Mouse (Mus musculus): ENCODE measurements around the gene Anxa6. TPM values are rescaled to one million over a fixed set of nuclear protein-coding genes. Genes with fewer than 3 reads are reported as not detected.
A peak's percentile ranks its signal among the peaks of the same experiment; 100 is the strongest.

Anxa6 gene
- polyA plus RNA-seq, 1 experiment from 2014 or later = 82.3 TPM

DNA sequence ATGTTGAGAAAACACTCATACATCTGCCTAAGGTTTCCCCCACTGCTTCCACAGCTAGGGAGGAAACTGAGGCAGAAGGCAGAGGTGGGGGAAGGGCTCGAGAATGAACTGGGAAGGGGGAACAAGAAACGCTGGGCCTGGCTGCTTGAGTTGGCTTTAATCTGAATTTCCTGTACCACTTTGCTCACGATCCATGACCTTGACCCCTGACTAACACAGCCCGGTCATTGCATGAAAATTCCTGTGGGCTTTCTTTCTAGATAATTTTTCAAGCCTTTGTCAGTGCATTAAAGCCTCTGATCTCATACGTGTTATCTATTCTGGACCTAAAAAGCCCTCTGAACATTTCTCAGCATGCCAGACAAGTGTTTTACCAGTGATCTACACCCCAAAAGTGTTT lies 29.6 kb upstream of the Anxa6 start:
- H3K4me2 ChIP-seq (replicated peaks) = no peak overlapping the region
- no peaks in the 10 kb centered on the region for H3K9me3 ChIP-seq
- no peak overlapping the region for H3K4me3 ChIP-seq
- no peak overlapping the region for H3K9ac ChIP-seq (replicated peaks)
- H3K36me3 ChIP-seq = no peaks in the 10 kb centered on the region
- 67% methylated on average over 5 of the region's 5 CpGs for WGBS
- no peaks in the 10 kb centered on the region for H3K27me3 ChIP-seq
- no peak overlapping the region for H3K27ac ChIP-seq (replicated peaks)
- no peaks in the 10 kb centered on the region for H3K4me1 ChIP-seq
- ATAC-seq (ENCODE audit: low FRiP score, low read depth) = no peak

DNA sequence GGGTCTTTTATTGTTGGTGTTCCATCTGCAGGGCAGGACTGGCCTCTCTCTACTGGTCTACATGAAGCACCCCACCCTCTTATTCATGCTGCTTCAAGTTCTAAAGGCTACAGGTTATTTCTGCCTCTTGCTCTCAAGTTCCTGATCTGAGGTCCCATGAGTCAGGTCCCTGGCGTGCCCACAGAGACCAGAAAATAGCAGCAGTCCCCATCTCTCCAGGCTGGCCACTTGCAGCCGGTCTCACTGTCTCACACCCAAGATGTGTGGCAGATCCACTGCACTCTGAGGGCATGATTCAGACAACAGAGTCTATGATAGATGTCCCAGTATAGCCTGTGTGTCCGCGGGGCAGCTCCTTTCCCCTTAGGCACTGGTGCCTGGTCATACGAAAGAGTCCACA lies 27.6 kb upstream of the Anxa6 start:
- H3K9me3 ChIP-seq = no peaks in the 10 kb centered on the region
- H3K27ac ChIP-seq (replicated peaks) = no peak overlapping the region
- H3K9ac ChIP-seq (replicated peaks) = no peak overlapping the region
- no peak overlapping the region for H3K4me3 ChIP-seq
- H3K4me2 ChIP-seq (replicated peaks) = no peak overlapping the region
- H3K36me3 ChIP-seq = no peaks in the 10 kb centered on the region
- ATAC-seq (ENCODE audit: low FRiP score, low read depth) = no peak
- WGBS = 93% methylated on average over 5 of the region's 5 CpGs
- H3K27me3 ChIP-seq = no peaks in the 10 kb centered on the region
- H3K4me1 ChIP-seq = no peaks in the 10 kb centered on the region

DNA sequence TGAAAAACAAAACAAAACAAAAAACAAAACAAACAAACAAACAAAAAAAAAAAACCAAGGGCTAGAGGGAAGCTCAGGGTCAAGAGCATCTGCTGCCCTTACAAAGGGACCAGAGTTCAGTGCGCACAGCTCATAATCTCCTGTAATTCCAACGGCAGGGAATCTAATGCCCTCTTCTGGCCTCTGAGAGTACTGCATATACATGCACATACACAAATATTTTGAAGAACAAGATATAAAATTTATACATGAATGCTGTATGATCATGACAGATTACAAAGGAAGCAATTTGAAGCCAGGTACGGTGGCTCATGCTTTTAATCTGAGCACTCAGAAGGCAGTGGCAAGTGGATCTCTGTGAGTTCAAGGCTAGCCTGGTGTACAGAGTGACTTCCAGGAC lies 24.3 kb upstream of the Anxa6 start:
- Histone ChIP-seq H3K4me3 (no peak overlapping the region), H3K36me3 (no peaks in the 10 kb centered on the region), H3K4me2 (replicated peaks) (no peak overlapping the region), H3K9me3 (no peaks in the 10 kb centered on the region), H3K4me1 (no peaks in the 10 kb centered on the region), H3K27ac (replicated peaks) (no peak overlapping the region), H3K9ac (replicated peaks) (no peak overlapping the region), H3K27me3 (no peaks in the 10 kb centered on the region; the same call in 1 of the 2 replicates)
- no peak for ATAC-seq (ENCODE audit: low FRiP score, low read depth)
- WGBS = 85% methylated on average over 3 of the region's 3 CpGs

DNA sequence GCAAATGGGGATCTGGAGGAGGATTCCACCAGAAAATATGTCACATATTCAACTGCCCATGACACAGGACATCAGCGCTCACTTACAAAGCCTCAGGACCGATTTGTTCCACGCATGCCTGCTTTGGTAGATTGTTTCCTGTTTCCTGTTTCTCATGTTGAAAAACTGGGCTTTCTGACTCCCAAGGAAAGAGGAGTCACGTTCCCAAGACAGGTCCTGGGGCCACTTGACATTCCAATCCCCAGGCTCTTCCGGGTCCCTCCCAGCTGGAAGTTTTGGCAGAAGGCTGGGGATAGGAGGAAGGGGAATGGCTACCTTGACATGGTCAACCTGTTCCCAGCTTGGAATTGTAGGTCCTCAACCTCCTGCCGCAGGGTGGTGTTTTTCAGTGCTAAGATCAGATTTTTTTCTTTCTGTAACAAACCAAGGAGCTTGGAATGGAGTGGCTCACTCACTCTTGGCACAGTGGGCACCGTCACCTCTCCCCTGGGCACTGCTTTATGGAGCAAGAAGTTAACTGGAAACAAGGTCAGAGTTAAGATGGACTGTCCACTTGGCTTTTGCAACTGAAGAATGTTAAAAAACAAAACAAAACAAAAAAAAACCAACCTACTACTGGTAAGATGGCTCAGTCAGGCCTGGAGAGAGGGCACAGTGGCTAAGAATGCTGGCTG lies 17.7 kb upstream of the Anxa6 start:
- H3K4me3 ChIP-seq = no peak overlapping the region
- no peak overlapping the region for H3K4me2 ChIP-seq (replicated peaks)
- ATAC-seq (ENCODE audit: low FRiP score, low read depth) = no peak
- no peaks in the 10 kb centered on the region; the same call in 1 of the 2 replicates for H3K27me3 ChIP-seq
- no peak overlapping the region for H3K27ac ChIP-seq (replicated peaks)
- WGBS = 83% methylated on average over 7 of the region's 7 CpGs
- no peak overlapping the region for H3K9ac ChIP-seq (replicated peaks)
- H3K4me1 ChIP-seq = no peaks in the 10 kb centered on the region
- H3K36me3 ChIP-seq = no peaks in the 10 kb centered on the region
- no peaks in the 10 kb centered on the region for H3K9me3 ChIP-seq

DNA sequence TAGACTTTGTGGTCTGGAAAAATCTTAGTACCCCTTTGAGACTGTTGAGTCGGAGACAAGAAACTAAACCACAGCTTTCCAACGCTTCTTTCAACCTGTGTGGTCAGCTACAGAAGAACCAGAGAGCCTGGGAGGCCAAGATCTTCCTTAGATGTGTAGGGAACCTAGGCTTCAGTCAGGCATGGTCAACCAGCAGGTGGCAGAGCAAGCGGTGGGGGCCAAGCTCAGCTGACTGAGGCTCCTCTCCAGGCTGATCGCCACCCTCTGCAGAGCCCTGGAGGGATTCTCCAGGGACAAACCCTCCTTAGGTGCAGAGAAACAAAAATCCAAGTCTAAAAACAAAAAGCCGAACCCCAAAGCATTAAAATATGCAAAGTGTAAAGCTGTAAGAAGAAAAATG lies 13.4 kb upstream of the Anxa6 start:
- H3K9me3 ChIP-seq = no peaks in the 10 kb centered on the region
- 56% methylated on average over 5 of the region's 5 CpGs for WGBS
- H3K9ac ChIP-seq (replicated peaks) = no peak overlapping the region

DNA sequence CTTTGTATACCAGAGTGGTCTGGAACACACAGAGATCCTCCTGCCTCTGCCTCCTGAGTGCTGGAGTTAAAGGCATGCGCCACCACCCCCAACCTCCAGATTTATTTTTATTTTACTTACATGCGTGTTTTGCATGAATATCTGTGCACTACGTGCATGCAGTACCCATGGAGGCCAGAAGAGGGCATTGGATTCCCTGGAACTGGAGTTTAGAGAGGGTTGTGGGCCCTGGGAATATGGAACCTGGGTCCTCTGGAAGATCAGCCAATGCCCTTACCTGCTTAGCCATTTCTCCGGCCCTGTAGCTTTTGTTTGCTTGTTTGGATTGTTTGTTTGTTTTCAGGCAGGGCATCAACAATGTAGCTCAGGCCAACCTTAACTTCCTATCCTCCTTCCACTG lies 8.1 kb upstream of the Anxa6 start:
- no peak overlapping the region for H3K4me2 ChIP-seq (replicated peaks)
- no peaks in the 10 kb centered on the region for H3K4me1 ChIP-seq
- no peak overlapping the region for H3K27ac ChIP-seq (replicated peaks)
- no peak overlapping the region for H3K9ac ChIP-seq (replicated peaks)
- H3K9me3 ChIP-seq = no peaks in the 10 kb centered on the region; the same call in 1 of the 2 replicates
- no peak for ATAC-seq (ENCODE audit: low FRiP score, low read depth)
- H3K4me3 ChIP-seq = no peak overlapping the region
- H3K27me3 ChIP-seq = no peaks in the 10 kb centered on the region
- no peaks in the 10 kb centered on the region for H3K36me3 ChIP-seq
- 82% methylated on average over 4 of the region's 4 CpGs for WGBS

More for the DNA sequence above, 13.4 kb upstream of the Anxa6 start:
- H3K4me3 ChIP-seq = no peak overlapping the region
- H3K4me2 ChIP-seq (replicated peaks) = no peak overlapping the region
- no peaks in the 10 kb centered on the region for H3K36me3 ChIP-seq
- no peaks in the 10 kb centered on the region for H3K4me1 ChIP-seq
- no peaks in the 10 kb centered on the region for H3K27me3 ChIP-seq
- no peak overlapping the region for H3K27ac ChIP-seq (replicated peaks)
- no peak for ATAC-seq (ENCODE audit: low FRiP score, low read depth)

DNA sequence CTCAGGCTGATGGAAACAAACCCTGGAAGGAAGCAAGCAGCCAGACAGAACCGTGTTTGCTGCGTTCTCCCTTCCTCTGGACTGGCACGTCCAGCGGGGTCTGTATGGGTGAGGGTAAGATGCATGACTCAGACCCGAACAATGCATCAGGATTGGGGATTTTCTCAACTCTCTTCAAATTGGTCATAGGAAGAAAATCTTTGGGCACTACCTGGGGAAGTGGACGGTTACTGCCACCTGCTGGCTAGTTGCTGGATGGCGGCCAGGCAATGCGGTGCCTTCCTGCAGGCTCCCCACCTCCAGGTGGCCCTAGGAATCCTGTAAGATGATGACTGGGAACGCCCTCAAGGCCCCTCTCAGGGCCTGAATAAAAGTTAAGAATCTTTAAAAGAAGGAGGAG lies 6.3 kb upstream of the Anxa6 start:
- no peak for ATAC-seq (ENCODE audit: low FRiP score, low read depth)
- WGBS = 10% methylated on average over 9 of the region's 9 CpGs

DNA sequence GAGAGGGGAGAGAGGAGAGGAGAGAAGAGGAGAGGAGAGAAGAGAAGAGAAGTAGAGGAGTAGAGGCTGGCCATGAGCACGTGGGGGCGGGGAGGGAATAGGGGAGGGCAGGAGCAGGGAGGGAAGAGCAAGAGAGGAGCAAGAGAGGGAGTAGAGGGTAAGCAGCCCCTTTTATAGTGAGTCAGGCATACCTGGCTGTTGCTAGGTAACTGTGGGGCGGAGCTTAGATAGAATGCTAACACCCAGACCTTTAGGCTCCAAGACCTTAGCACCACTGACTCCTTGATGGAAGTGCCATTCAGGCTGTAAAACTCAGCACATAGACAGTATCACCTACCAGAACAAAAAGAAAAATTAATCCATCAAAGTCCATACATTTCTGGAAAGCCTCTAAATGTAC lies 3.4 kb upstream of the Anxa6 start:
- no peak for ATAC-seq (ENCODE audit: low FRiP score, low read depth)
- H3K9me3 ChIP-seq = no peaks in the 10 kb centered on the region; the same call in 1 of the 2 replicates
- no peak overlapping the region for H3K4me2 ChIP-seq (replicated peaks)
- H3K9ac ChIP-seq (replicated peaks) = no peak overlapping the region
- no peak overlapping the region for H3K27ac ChIP-seq (replicated peaks)
- 36% methylated on average over 3 of the region's 3 CpGs for WGBS
- no peaks in the 10 kb centered on the region for H3K36me3 ChIP-seq
- no peak overlapping the region for H3K4me3 ChIP-seq
- H3K4me1 ChIP-seq = peaks cover 19% of the 10 kb centered on the region
- peaks cover 36% of the 10 kb centered on the region for H3K27me3 ChIP-seq

More for the DNA sequence above, 6.3 kb upstream of the Anxa6 start:
- Histone ChIP-seq H3K27me3 (peaks cover 6% of the 10 kb centered on the region), H3K9me3 (no peaks in the 10 kb centered on the region; the same call in 1 of the 2 replicates), H3K4me1 (no peaks in the 10 kb centered on the region), H3K4me3 (no peak overlapping the region), H3K27ac (replicated peaks) (no peak overlapping the region), H3K4me2 (replicated peaks) (no peak overlapping the region), H3K36me3 (no peaks in the 10 kb centered on the region), H3K9ac (replicated peaks) (no peak overlapping the region)

DNA sequence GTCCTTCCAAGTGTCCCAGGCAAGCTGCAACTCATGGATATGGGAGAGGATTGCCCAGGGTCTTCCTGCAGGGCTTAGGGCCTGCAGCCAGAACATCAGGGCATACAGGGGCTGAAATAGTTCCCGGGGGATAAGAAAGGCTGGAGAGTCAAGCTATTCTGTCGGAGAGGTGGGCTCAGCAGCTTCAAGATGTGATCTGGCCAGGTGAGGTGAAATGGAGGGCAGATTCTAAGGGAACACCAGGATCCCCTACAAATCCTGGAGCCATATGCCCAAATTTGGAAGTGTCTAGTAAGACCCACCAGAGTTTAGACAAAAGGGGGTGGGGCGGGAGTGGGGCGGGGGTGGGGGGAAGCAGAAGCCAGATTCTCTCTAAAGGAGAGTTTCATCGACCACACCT lies 959 bp downstream of the Anxa6 start:
- H3K9me3 ChIP-seq = no peaks in the 10 kb centered on the region
- H3K4me1 ChIP-seq = peaks cover 24% of the 10 kb centered on the region
- peak overlapping the region; percentile 51; the same call in 1 of the 2 replicates for H3K4me3 ChIP-seq
- no peak overlapping the region for H3K27ac ChIP-seq (replicated peaks)
- ATAC-seq (ENCODE audit: low FRiP score, low read depth) = no peak
- H3K4me2 ChIP-seq (replicated peaks) = peak overlapping the region; percentile 91
- H3K9ac ChIP-seq (replicated peaks) = peak overlapping the region; percentile 15; the same call in 1 of the 2 replicates
- WGBS = 38% methylated on average over 5 of the region's 5 CpGs
- no peaks in the 10 kb centered on the region for H3K36me3 ChIP-seq
- H3K27me3 ChIP-seq = peaks cover 40% of the 10 kb centered on the region

DNA sequence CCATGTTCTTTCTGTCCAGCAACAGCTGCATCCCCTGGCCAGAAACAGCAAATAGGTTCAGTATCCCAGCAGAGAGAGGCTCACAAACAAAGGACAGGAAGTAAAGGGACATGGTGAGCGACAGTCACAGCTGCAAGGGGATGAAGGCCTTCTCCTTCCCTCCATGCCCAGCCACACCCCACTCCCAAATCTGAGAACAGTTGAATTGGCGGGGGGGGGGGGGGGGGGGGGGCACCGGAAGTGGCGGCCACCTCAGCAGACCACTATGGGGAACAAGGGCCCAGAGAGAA lies 1.3 kb downstream of the Anxa6 start:
- peaks cover 24% of the 10 kb centered on the region for H3K4me1 ChIP-seq
- peak overlapping the region; percentile 51; the same call in 1 of the 2 replicates for H3K4me3 ChIP-seq
- peaks cover 40% of the 10 kb centered on the region for H3K27me3 ChIP-seq
- no peaks in the 10 kb centered on the region for H3K36me3 ChIP-seq
- 22% methylated on average over 1 of the region's 4 CpGs for WGBS
- ATAC-seq (ENCODE audit: low FRiP score, low read depth) = no peak
- H3K9ac ChIP-seq (replicated peaks) = peak overlapping the region; percentile 15; the same call in 1 of the 2 replicates
- no peak overlapping the region for H3K27ac ChIP-seq (replicated peaks)
- no peaks in the 10 kb centered on the region for H3K9me3 ChIP-seq
- H3K4me2 ChIP-seq (replicated peaks) = peak overlapping the region; percentile 91

DNA sequence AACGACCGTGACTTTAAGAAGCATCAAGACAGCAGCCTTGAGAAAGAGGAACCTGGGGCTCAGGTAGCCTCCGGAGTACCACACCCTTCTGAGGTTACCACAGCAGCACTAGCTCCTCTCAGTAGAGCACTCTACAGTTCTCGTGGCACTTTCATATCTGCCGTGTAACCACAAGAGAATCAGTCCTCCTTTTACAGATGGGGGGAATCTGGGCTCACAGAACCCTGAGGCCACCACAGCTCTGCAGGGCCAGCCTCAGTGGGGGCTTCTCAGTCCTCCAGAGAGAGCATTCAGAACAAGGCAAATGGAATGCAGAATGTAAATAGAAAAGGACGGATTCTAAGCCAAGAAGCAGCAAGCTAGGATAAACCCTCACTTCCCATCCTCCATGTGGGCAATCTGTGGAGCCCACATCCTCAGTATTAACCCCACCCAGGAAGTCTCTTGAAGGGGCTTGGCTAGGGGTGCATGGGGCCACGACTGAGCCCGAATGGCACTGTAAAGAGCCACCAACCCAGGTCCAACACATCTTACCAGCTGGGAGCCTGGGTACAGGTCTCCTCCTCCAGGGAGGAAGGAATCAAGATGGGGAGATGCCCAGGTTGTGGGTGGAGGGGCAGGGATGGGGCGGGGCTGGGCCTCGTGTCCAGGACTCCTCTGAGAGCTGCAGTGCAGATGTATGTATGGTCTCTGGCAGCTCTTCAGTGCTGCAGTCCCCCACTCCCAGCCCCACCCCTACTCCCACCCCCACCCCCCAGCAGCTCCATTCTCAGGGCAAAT lies 1.8 kb downstream of the Anxa6 start:
- H3K27me3 ChIP-seq = peaks cover 40% of the 10 kb centered on the region
- ATAC-seq (ENCODE audit: low FRiP score, low read depth) = no peak
- H3K4me2 ChIP-seq (replicated peaks) = peak overlapping the region; percentile 91

DNA sequence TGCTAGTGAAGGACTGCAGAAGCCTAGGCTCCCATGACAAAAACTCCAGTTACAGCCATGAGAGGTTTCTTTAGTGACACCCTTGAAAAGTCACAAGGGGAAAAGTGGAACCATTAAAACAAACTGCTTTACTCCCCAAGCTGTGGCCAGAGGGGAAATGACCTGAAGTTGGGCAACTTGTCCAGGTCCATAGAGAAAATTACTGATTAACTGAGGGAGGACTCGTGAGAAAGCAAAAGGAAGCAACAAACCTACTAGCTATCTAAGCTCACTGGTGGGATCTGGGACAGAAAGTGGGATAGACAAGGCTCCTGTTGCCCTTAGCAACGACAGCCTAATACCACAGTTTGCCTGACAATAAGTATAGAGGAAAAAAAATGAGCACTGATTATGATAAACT lies 4.7 kb downstream of the Anxa6 start:
- Histone ChIP-seq H3K4me3 (no peak overlapping the region), H3K27me3 (peaks cover 23% of the 10 kb centered on the region), H3K27ac (replicated peaks) (no peak overlapping the region), H3K4me2 (replicated peaks) (no peak overlapping the region), H3K4me1 (peaks cover 34% of the 10 kb centered on the region), H3K36me3 (no peaks in the 10 kb centered on the region), H3K9ac (replicated peaks) (no peak overlapping the region), H3K9me3 (no peaks in the 10 kb centered on the region)
- WGBS = 82% methylated on average over 2 of the region's 2 CpGs
- no peak for ATAC-seq (ENCODE audit: low FRiP score, low read depth)

More for the DNA sequence above, 1.8 kb downstream of the Anxa6 start:
- no peaks in the 10 kb centered on the region for H3K9me3 ChIP-seq
- H3K4me1 ChIP-seq = peaks cover 24% of the 10 kb centered on the region
- no peak overlapping the region for H3K4me3 ChIP-seq
- no peak overlapping the region for H3K27ac ChIP-seq (replicated peaks)
- peak overlapping the region; percentile 15; the same call in 1 of the 2 replicates for H3K9ac ChIP-seq (replicated peaks)
- WGBS = 57% methylated on average over 9 of the region's 10 CpGs
- H3K36me3 ChIP-seq = no peaks in the 10 kb centered on the region

Measured in midbrain, embryonic 12.5 days (tissue).